Mouse (Mus musculus): ENCODE measurements around the gene Mapk11. TPM values are rescaled to one million over a fixed set of nuclear protein-coding genes. Genes with fewer than 3 reads are reported as not detected.

Mapk11 gene
- polyA plus RNA-seq, 1 experiment, result 9.1 TPM

DNA sequence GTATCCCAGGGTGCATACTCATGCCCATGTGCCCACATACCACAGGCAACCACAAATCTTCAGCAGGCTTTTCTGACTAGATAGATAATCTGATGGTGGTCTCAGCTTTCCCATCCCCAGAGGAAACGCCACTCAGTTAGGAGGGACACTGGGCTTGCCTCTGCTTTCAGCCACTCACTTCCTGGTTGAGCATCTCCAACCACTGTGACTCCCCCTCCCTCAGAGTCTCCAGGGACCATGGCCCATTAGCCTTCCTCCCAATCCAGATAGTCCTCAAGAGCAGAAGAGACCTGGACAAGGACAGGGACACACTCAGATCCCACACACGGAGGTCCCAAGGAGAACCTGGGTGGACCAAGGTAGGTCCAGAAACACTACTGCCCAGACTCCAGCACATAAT, 6.3 kb downstream of the Mapk11 start:
- H3K4me1 ChIP-seq (ENCODE audit: control insufficient read depth, insufficient read depth, low read length), result no peaks in the 10 kb centered on the region
- TF ChIP-seq POLR2A (IDR thresholded peaks at IDR 0.05; ENCODE audit: insufficient read depth, low read length) (no peak), CTCF (IDR thresholded peaks at IDR 0.05; ENCODE audit: low read depth, low read length) (no peak), EP300 (IDR thresholded peaks at IDR 0.05; ENCODE audit: insufficient read depth, low read depth, low read length) (no peak)
- H3K27ac ChIP-seq (ENCODE audit: insufficient read depth, low read length), result no peak overlapping the region
- no peak overlapping the region for H3K4me3 ChIP-seq (ENCODE audit: low read depth, low read length)
- no peaks in the 10 kb centered on the region for H3K27me3 ChIP-seq (ENCODE audit: control insufficient read depth, insufficient read depth, low read length, poor library complexity, severe bottlenecking)
- H3K9me3 ChIP-seq (replicated peaks; ENCODE audit: control insufficient read depth, insufficient read depth, low read length, poor library complexity, severe bottlenecking), result no peaks in the 10 kb centered on the region
- no peaks in the 10 kb centered on the region for H3K36me3 ChIP-seq (ENCODE audit: control insufficient read depth, insufficient read depth, low read length, poor library complexity, severe bottlenecking)
- H3K9ac ChIP-seq (ENCODE audit: low read depth, poor library complexity, severe bottlenecking), result no peak overlapping the region

DNA sequence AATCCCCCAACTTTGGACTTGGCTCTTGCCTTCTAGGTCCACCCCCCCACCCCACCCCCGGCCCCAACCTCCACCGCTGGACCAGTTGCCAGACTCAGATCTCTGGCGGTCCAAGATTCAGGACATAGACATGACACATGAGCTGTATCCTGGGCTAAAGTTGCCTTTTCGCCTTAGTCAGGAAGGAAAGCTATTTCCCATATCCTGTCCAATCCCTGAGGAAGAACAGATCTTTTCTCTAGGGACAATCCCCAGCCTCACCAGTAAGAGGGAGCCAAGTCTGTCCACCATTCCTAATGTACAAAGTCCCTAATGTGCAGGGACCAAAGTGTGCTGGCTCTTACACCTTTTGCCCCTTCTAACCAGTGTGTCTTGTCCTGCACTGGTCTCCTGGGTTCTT, 7.5 kb downstream of the Mapk11 start:
- H3K36me3 ChIP-seq (ENCODE audit: control insufficient read depth, insufficient read depth, low read length, poor library complexity, severe bottlenecking), result no peaks in the 10 kb centered on the region
- H3K9me3 ChIP-seq (replicated peaks; ENCODE audit: control insufficient read depth, insufficient read depth, low read length, poor library complexity, severe bottlenecking), result no peaks in the 10 kb centered on the region
- H3K9ac ChIP-seq (ENCODE audit: low read depth, poor library complexity, severe bottlenecking), result no peak overlapping the region
- H3K4me3 ChIP-seq (ENCODE audit: low read depth, low read length), result no peak overlapping the region
- TF ChIP-seq CTCF (IDR thresholded peaks at IDR 0.05; ENCODE audit: low read depth, low read length) (no peak), EP300 (IDR thresholded peaks at IDR 0.05; ENCODE audit: insufficient read depth, low read depth, low read length) (no peak), POLR2A (IDR thresholded peaks at IDR 0.05; ENCODE audit: insufficient read depth, low read length) (no peak)
- H3K27me3 ChIP-seq (ENCODE audit: control insufficient read depth, insufficient read depth, low read length, poor library complexity, severe bottlenecking), result no peaks in the 10 kb centered on the region
- no peak overlapping the region for H3K27ac ChIP-seq (ENCODE audit: insufficient read depth, low read length)
- no peaks in the 10 kb centered on the region for H3K4me1 ChIP-seq (ENCODE audit: control insufficient read depth, insufficient read depth, low read length)

GRCm38 (mm10) chr15:89141443-89141842, 8.0 kb downstream of the Mapk11 start:
- peak overlapping the region; percentile 17; the same call in 1 of the 2 replicates for H3K27ac ChIP-seq (ENCODE audit: insufficient read depth, low read length)
- H3K4me3 ChIP-seq (ENCODE audit: low read depth, low read length), result no peak overlapping the region
- no peaks in the 10 kb centered on the region for H3K4me1 ChIP-seq (ENCODE audit: control insufficient read depth, insufficient read depth, low read length)
- no peaks in the 10 kb centered on the region for H3K27me3 ChIP-seq (ENCODE audit: control insufficient read depth, insufficient read depth, low read length, poor library complexity, severe bottlenecking)
- TF ChIP-seq POLR2A (IDR thresholded peaks at IDR 0.05; ENCODE audit: insufficient read depth, low read length) (no peak), EP300 (IDR thresholded peaks at IDR 0.05; ENCODE audit: insufficient read depth, low read depth, low read length) (no peak), CTCF (IDR thresholded peaks at IDR 0.05; ENCODE audit: low read depth, low read length) (no peak)
- no peaks in the 10 kb centered on the region for H3K36me3 ChIP-seq (ENCODE audit: control insufficient read depth, insufficient read depth, low read length, poor library complexity, severe bottlenecking)
- no peak overlapping the region for H3K9ac ChIP-seq (ENCODE audit: low read depth, poor library complexity, severe bottlenecking)
- no peaks in the 10 kb centered on the region for H3K9me3 ChIP-seq (replicated peaks; ENCODE audit: control insufficient read depth, insufficient read depth, low read length, poor library complexity, severe bottlenecking)

DNA sequence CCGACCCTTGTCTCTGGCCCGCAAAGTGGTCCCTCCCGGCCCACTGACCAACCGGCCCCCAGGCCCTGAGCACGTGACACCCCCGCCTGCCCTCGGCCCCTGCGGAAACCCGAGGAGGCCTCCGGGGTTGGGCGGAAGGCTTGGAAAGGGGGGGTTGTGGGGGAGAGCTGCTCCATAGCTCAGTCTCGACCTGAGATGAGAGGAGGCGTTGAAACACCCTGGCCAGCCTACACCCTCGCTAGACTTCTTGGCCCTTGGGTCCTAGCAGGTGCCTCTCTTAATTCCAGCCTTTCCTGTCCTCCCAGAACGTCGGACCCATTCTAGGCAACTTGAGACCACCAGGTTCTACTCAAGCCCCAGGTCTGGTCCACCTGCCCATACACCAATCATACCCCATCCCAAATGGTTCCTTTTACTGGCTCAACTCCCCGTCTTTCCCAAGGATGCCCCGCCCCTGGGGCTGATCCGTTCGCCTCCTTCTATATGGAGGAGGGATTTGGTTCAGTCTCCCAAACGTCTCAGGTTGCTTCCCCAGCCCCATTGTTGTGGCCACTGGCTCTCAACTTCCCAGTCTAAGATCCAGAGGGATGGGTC, 8.7 kb downstream of the Mapk11 start, which contains the start of gene Mapk12:
Gene Mapk12 (minus strand): TSS at position 45 of the 594 bp plus-strand sequence.
- TF ChIP-seq CTCF (IDR thresholded peaks at IDR 0.05; ENCODE audit: low read depth, low read length) (no peak), EP300 (IDR thresholded peaks at IDR 0.05; ENCODE audit: insufficient read depth, low read depth, low read length) (no peak), POLR2A (IDR thresholded peaks at IDR 0.05; ENCODE audit: insufficient read depth, low read length) (no peak)
- H3K9ac ChIP-seq (ENCODE audit: low read depth, poor library complexity, severe bottlenecking), result peak within 1 kb of the TSS; percentile 81
- no peaks in the 10 kb centered on the region for H3K36me3 ChIP-seq (ENCODE audit: control insufficient read depth, insufficient read depth, low read length, poor library complexity, severe bottlenecking)
- H3K4me1 ChIP-seq (ENCODE audit: control insufficient read depth, insufficient read depth, low read length), result no peaks in the 10 kb centered on the region
- no peaks in the 10 kb centered on the region for H3K9me3 ChIP-seq (replicated peaks; ENCODE audit: control insufficient read depth, insufficient read depth, low read length, poor library complexity, severe bottlenecking)
- no peaks in the 10 kb centered on the region for H3K27me3 ChIP-seq (ENCODE audit: control insufficient read depth, insufficient read depth, low read length, poor library complexity, severe bottlenecking)
- peak within 1 kb of the TSS; percentile 55; the same call in 1 of the 2 replicates for H3K27ac ChIP-seq (ENCODE audit: insufficient read depth, low read length)
- peak within 1 kb of the TSS; percentile 71 for H3K4me3 ChIP-seq (ENCODE audit: low read depth, low read length)

GRCm38 (mm10) chr15:89140048-89140658, 9.3 kb downstream of the Mapk11 start:
- H3K4me3 ChIP-seq (ENCODE audit: low read depth, low read length), result peak overlapping the region; percentile 71
- no peaks in the 10 kb centered on the region for H3K27me3 ChIP-seq (ENCODE audit: control insufficient read depth, insufficient read depth, low read length, poor library complexity, severe bottlenecking)
- no peaks in the 10 kb centered on the region for H3K36me3 ChIP-seq (ENCODE audit: control insufficient read depth, insufficient read depth, low read length, poor library complexity, severe bottlenecking)
- no peak overlapping the region for H3K27ac ChIP-seq (ENCODE audit: insufficient read depth, low read length)
- TF ChIP-seq CTCF (IDR thresholded peaks at IDR 0.05; ENCODE audit: low read depth, low read length) (no peak), POLR2A (IDR thresholded peaks at IDR 0.05; ENCODE audit: insufficient read depth, low read length) (no peak), EP300 (IDR thresholded peaks at IDR 0.05; ENCODE audit: insufficient read depth, low read depth, low read length) (no peak)
- H3K9ac ChIP-seq (ENCODE audit: low read depth, poor library complexity, severe bottlenecking), result peak overlapping the region; percentile 81
- no peaks in the 10 kb centered on the region for H3K4me1 ChIP-seq (ENCODE audit: control insufficient read depth, insufficient read depth, low read length)
- no peaks in the 10 kb centered on the region for H3K9me3 ChIP-seq (replicated peaks; ENCODE audit: control insufficient read depth, insufficient read depth, low read length, poor library complexity, severe bottlenecking)

GRCm38 (mm10) chr15:89138531-89138930, 10.9 kb downstream of the Mapk11 start:
- Histone ChIP-seq H3K4me3 (ENCODE audit: low read depth, low read length) (no peak overlapping the region), H3K27ac (ENCODE audit: insufficient read depth, low read length) (no peak overlapping the region), H3K27me3 (ENCODE audit: control insufficient read depth, insufficient read depth, low read length, poor library complexity, severe bottlenecking) (no peaks in the 10 kb centered on the region), H3K4me1 (ENCODE audit: control insufficient read depth, insufficient read depth, low read length) (no peaks in the 10 kb centered on the region), H3K36me3 (ENCODE audit: control insufficient read depth, insufficient read depth, low read length, poor library complexity, severe bottlenecking) (no peaks in the 10 kb centered on the region), H3K9ac (ENCODE audit: low read depth, poor library complexity, severe bottlenecking) (no peak overlapping the region), H3K9me3 (replicated peaks; ENCODE audit: control insufficient read depth, insufficient read depth, low read length, poor library complexity, severe bottlenecking) (no peaks in the 10 kb centered on the region)
- TF ChIP-seq EP300 (IDR thresholded peaks at IDR 0.05; ENCODE audit: insufficient read depth, low read depth, low read length), result no peak
- no peak for TF ChIP-seq CTCF (IDR thresholded peaks at IDR 0.05; ENCODE audit: low read depth, low read length)
- TF ChIP-seq POLR2A (IDR thresholded peaks at IDR 0.05; ENCODE audit: insufficient read depth, low read length), result no peak

Data from ES-Bruce4 (cell line).